Mouse (Mus musculus) myocyte (in vitro differentiated cells): ENCODE results near the gene Hdac1.

ENCODE experiments used
- CEBPB ChIP-seq: IDR thresholded peaks from 2 replicates; pipeline ENCODE4 v1.6.1; 2011; ENCODE audit warnings: mild to moderate bottlenecking, moderate library complexity; ENCODE audit not compliant: poor library complexity, insufficient read depth, severe bottlenecking
- E2F4 ChIP-seq: IDR thresholded peaks from one replicate; pipeline ENCODE4 v1.6.1; 2011; ENCODE audit warnings: mild to moderate bottlenecking, control low read depth, moderate library complexity; ENCODE audit not compliant: insufficient read depth
- MAX ChIP-seq: IDR thresholded peaks from one replicate; pipeline ENCODE4 v1.6.1; 2011; ENCODE audit warnings: low read depth, mild to moderate bottlenecking, control low read depth
- MYOD1 ChIP-seq, 3 experiments: IDR thresholded peaks; one replicate each; pipeline ENCODE4 v1.6.1; 2011; ENCODE audit warnings: control low read depth in 2 of 3, low read depth in 2 of 3, mild to moderate bottlenecking in 2 of 3, moderate library complexity in 1 of 3; ENCODE audit not compliant: insufficient read length in 2 of 3, control insufficient read depth in 1 of 3
- MYOG ChIP-seq, 3 experiments: IDR thresholded peaks; one replicate each; pipeline ENCODE4 v1.6.1; 2011; ENCODE audit warnings: control low read depth in 2 of 3, low read depth in 2 of 3, mild to moderate bottlenecking in 2 of 3; ENCODE audit not compliant: insufficient read length in 2 of 3, control insufficient read depth in 1 of 3, insufficient read depth in 1 of 3
- POLR2A ChIP-seq: IDR thresholded peaks from one replicate; pipeline ENCODE4 v1.6.1; 2011; ENCODE audit warnings: low read depth, mild to moderate bottlenecking, control low read depth, moderate library complexity; ENCODE audit not compliant: insufficient read length
- POLR2AphosphoS2 ChIP-seq: IDR thresholded peaks from one replicate; pipeline ENCODE4 v1.6.1; 2011; ENCODE audit warnings: low read depth, control low read depth; ENCODE audit not compliant: insufficient read length
- SRF ChIP-seq: IDR thresholded peaks from one replicate; pipeline ENCODE4 v1.6.1; 2011; ENCODE audit warnings: low read depth; ENCODE audit not compliant: control insufficient read depth, insufficient read length
- TCF12 ChIP-seq: IDR thresholded peaks from one replicate; pipeline ENCODE4 v1.6.1; 2011; ENCODE audit warnings: mild to moderate bottlenecking, control low read depth; ENCODE audit not compliant: poor library complexity, insufficient read depth, severe bottlenecking
- TCF3 ChIP-seq: IDR thresholded peaks from one replicate; pipeline ENCODE4 v1.6.1; 2011; ENCODE audit warnings: low read depth, control low read depth; ENCODE audit not compliant: insufficient read length
- USF1 ChIP-seq: IDR thresholded peaks from one replicate; pipeline ENCODE4 v1.6.1; 2011; ENCODE audit warnings: low read depth, mild to moderate bottlenecking, control low read depth, moderate library complexity

GRCm38 (mm10) chr4:129508237-129508515 lies 34.3 kb downstream of the Hdac1 start:
- TF ChIP-seq TCF12 (no peak), POLR2A (no peak), E2F4 (no peak), POLR2AphosphoS2 (no peak), TCF3 (no peak), CEBPB (no peak), MYOD1 (IDR thresholded peaks at IDR 0.05; ENCODE audit: control insufficient read depth in 1 of 3, insufficient read length in 2 of 3, low read depth in 2 of 3) (no peak), MYOG (IDR thresholded peaks at IDR 0.05; ENCODE audit: control insufficient read depth in 1 of 3, insufficient read depth in 1 of 3, insufficient read length in 2 of 3, low read depth in 2 of 3) (no peak), MAX (no peak), SRF (no peak), USF1 (no peak)
